Mouse (Mus musculus): ENCODE measurements at regions not wholly inside any gene's neighbourhood (a gene's known extent, or its start where the extent isn't known, plus 50 kb on each side); places are given as distances from the start of the nearest gene placed in this dataset.

DNA sequence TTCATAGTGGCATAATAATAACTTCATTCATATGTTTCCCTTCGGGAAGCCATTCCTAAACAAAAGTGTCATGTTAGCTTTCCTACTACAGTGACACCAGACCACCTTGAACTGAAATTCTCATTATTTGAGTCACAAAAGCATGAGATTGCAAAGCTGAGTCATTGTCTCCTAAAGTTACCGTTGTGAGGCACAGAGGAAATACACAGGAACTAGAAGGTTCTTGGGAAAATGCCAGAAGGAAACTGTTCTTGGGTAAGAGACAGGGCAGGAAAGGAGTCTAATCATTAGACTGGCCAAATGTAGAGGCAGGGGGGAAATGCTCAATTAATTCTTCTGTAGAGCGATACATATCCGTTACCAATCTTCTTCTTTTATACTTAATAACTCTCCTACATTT lies 1110.4 kb upstream of the 4930412O13Rik start:
- 88% methylated on average over 4 of the region's 4 CpGs for WGBS
- H3K4me3 ChIP-seq: no peak overlapping the region
- H3K36me3 ChIP-seq: no peaks in the 10 kb centered on the region
- H3K27me3 ChIP-seq (ENCODE audit: low read depth, poor library complexity, severe bottlenecking): no peaks in the 10 kb centered on the region
- no peaks in the 10 kb centered on the region for H3K9me3 ChIP-seq (replicated peaks)
- DNase-seq (ENCODE audit: low spot score): no peak
- no peak overlapping the region for H3K27ac ChIP-seq
- no peaks in the 10 kb centered on the region for H3K4me1 ChIP-seq

GRCm38 (mm10) chr2:8781152-8781935 lies 1099.7 kb upstream of the 4930412O13Rik start:
- Histone ChIP-seq H3K27ac (no peak overlapping the region), H3K27me3 (ENCODE audit: low read depth, poor library complexity, severe bottlenecking) (no peaks in the 10 kb centered on the region), H3K4me3 (no peak overlapping the region), H3K36me3 (no peaks in the 10 kb centered on the region), H3K9me3 (replicated peaks) (no peaks in the 10 kb centered on the region), H3K4me1 (no peaks in the 10 kb centered on the region)
- DNase-seq (ENCODE audit: low spot score): no peak
- 88% methylated on average over 7 of the region's 7 CpGs for WGBS

DNA sequence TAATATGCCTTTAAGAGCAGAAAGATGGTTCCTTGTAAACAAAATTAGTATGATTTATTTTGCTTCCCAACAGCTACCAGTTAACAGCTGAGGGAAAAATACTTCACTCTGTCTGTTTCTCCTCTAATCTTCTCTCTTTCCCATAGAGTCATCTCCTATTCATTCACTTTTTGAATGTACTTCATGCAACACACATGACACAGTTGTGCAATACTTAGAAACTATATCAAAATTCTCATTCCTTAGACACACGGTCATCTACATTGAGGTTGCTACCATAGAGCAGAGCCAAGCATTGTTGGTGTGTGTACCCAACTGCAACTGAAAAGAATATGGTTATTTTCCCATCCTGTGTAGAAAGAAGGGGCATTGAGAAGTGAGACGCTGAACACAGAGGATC lies 1098.8 kb upstream of the 4930412O13Rik start:
- no peaks in the 10 kb centered on the region for H3K4me1 ChIP-seq
- no peaks in the 10 kb centered on the region for H3K27me3 ChIP-seq (ENCODE audit: low read depth, poor library complexity, severe bottlenecking)
- no peak overlapping the region for H3K4me3 ChIP-seq
- 86% methylated on average over 2 of the region's 2 CpGs for whole genome bisulfite sequencing
- H3K9me3 ChIP-seq (replicated peaks): no peaks in the 10 kb centered on the region
- no peak overlapping the region for H3K27ac ChIP-seq
- no peaks in the 10 kb centered on the region for H3K36me3 ChIP-seq
- DNase-seq (ENCODE audit: low spot score): no peak

- Histone ChIP-seq H3K4me1 (no peaks in the 10 kb centered on the region), H3K36me3 (no peaks in the 10 kb centered on the region), H3K27ac (no peak overlapping the region), H3K27me3 (ENCODE audit: low read depth, poor library complexity, severe bottlenecking) (no peaks in the 10 kb centered on the region), H3K4me3 (no peak overlapping the region), H3K9me3 (replicated peaks) (no peaks in the 10 kb centered on the region)
- DNase-seq (ENCODE audit: low spot score): no peak
- WGBS: 39% methylated on average over 3 of the region's 3 CpGs
Observed at GRCm38 (mm10) chr2:8802061-8802460, 1079.0 kb upstream of the 4930412O13Rik start.

- Histone ChIP-seq H3K27ac (no peak overlapping the region), H3K9me3 (replicated peaks) (no peaks in the 10 kb centered on the region), H3K36me3 (no peaks in the 10 kb centered on the region), H3K4me1 (no peaks in the 10 kb centered on the region), H3K27me3 (ENCODE audit: low read depth, poor library complexity, severe bottlenecking) (no peaks in the 10 kb centered on the region), H3K4me3 (no peak overlapping the region)
- no peak for DNase-seq (ENCODE audit: low spot score)
- 89% methylated on average over 4 of the region's 4 CpGs for WGBS
Observed at GRCm38 (mm10) chr2:8809609-8810008, 1071.4 kb upstream of the 4930412O13Rik start.

GRCm38 (mm10) chr2:8818127-8818526 lies 1062.9 kb upstream of the 4930412O13Rik start:
- H3K36me3 ChIP-seq: no peaks in the 10 kb centered on the region
- no peak overlapping the region for H3K4me3 ChIP-seq
- no peak for DNase-seq (ENCODE audit: low spot score)
- no peaks in the 10 kb centered on the region for H3K4me1 ChIP-seq
- no peaks in the 10 kb centered on the region for H3K27me3 ChIP-seq (ENCODE audit: low read depth, poor library complexity, severe bottlenecking)
- no peak overlapping the region for H3K27ac ChIP-seq
- no peaks in the 10 kb centered on the region for H3K9me3 ChIP-seq (replicated peaks)
- WGBS: 66% methylated on average over 5 of the region's 5 CpGs

DNA sequence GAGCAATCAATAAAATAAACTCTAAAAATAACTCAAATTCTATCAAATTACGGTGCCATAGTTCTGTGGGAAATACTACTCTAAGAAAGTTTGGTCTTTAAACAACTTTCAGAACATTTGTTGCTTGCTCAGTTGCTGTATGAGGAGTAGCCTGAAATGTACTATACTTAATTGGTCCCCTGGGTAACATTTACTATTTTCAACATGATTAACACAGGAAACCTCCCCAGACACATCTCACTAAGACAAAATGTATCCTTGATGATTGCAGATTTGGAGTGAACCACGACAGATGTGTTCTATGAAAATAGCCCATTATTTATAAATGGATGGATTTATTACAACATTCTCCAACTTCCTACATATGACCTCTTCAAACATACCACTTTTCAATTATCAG lies 1055.6 kb upstream of the 4930412O13Rik start:
- no peaks in the 10 kb centered on the region for H3K9me3 ChIP-seq (replicated peaks)
- no peaks in the 10 kb centered on the region for H3K27me3 ChIP-seq (ENCODE audit: low read depth, poor library complexity, severe bottlenecking)
- H3K36me3 ChIP-seq: no peaks in the 10 kb centered on the region
- no peak overlapping the region for H3K27ac ChIP-seq
- H3K4me3 ChIP-seq: no peak overlapping the region
- DNase-seq (ENCODE audit: low spot score): no peak
- H3K4me1 ChIP-seq: no peaks in the 10 kb centered on the region
- 83% methylated on average over 2 of the region's 2 CpGs for WGBS

Measured in limb, embryonic 10.5 days (tissue).